Mouse (Mus musculus) heart, postnatal 0 days (tissue): Measurements from ENCODE around the gene Dpp4.

Experiments
- CTCF ChIP-seq: IDR thresholded peaks from 2 replicates; pipeline ENCODE4 v1.5.1; 2016; ENCODE audit warnings: antibody characterized with exemption, control low read depth, low read depth
- EP300 ChIP-seq: IDR thresholded peaks from 2 replicates; pipeline ENCODE4 v1.6.1; 2016; ENCODE audit warnings: antibody characterized with exemption, low read depth

- TF ChIP-seq EP300 (no peak), CTCF (no peak)
These were observed 3.3 kb downstream of the Dpp4 start for GRCm38 (mm10) chr2:62408701-62409201.
